In genomic region chr2:181048252-181048945, GRCm38 (mm10) we compare ENCODE assay signal across 14 mouse cellular contexts. TPM values are rescaled to one million over a fixed set of nuclear protein-coding genes. Genes with fewer than 3 reads are reported as not detected.
A peak's percentile ranks its signal among the peaks of the same experiment; 100 is the strongest.
DNase-seq lines count a peak whose midpoint lies in the region; ATAC-seq and TF ChIP-seq lines count a peak whose summit lies in the region.
"Had no signal": no experiment of that assay in that cellular context is flagged by ENCODE, and none has a peak within 500 bp of the region (broad histone marks: within the 10 kb centered on the region; RNA-seq: fewer than 3 reads in every experiment).

No protein-coding gene starts in this region.

- no peaks in the 10 kb centered on the region for H3K79me2 ChIP-seq in heart, adult 2 months (replicated peaks; ENCODE audit: control insufficient read depth, insufficient read depth, low read length)

- H3K9me3 ChIP-seq in embryonic facial prominence, embryonic 14.5 days (ENCODE audit: control insufficient read depth, low read length) = no peaks in the 10 kb centered on the region
- no peaks in the 10 kb centered on the region for H3K9me3 ChIP-seq in embryonic facial prominence, embryonic 10.5 days
- H3K9me3 ChIP-seq in intestine, embryonic 15.5 days = no peaks in the 10 kb centered on the region
- H3K9me3 ChIP-seq: limb, embryonic 13.5 days; midbrain, embryonic 10.5 days had no signal

- H3K4me1 ChIP-seq in embryonic facial prominence, embryonic 14.5 days (ENCODE audit: control insufficient read depth, insufficient read depth, low read length) = no peaks in the 10 kb centered on the region
- H3K4me1 ChIP-seq in embryonic facial prominence, embryonic 10.5 days = peaks cover 14% of the 10 kb centered on the region
- H3K4me1 ChIP-seq in intestine, embryonic 15.5 days (replicated peaks) = no peaks in the 10 kb centered on the region
- no peaks in the 10 kb centered on the region for H3K4me1 ChIP-seq in heart, adult 2 months (ENCODE audit: control insufficient read depth, insufficient read depth, low read length)
- H3K4me1 ChIP-seq: limb, embryonic 13.5 days had no signal

- no peak overlapping the region for H3K27ac ChIP-seq in embryonic facial prominence, embryonic 14.5 days (replicated peaks; ENCODE audit: low read depth, low read length)
- H3K27ac ChIP-seq in embryonic facial prominence, embryonic 10.5 days (replicated peaks) = no peak overlapping the region
- no peak overlapping the region for H3K27ac ChIP-seq in intestine, embryonic 15.5 days
- no peak overlapping the region for H3K27ac ChIP-seq in heart, adult 2 months
- H3K27ac ChIP-seq: limb, embryonic 13.5 days; midbrain, embryonic 10.5 days had no signal

- H3K36me3 ChIP-seq in embryonic facial prominence, embryonic 14.5 days (ENCODE audit: control insufficient read depth, insufficient read depth, low read length) = no peaks in the 10 kb centered on the region
- no peaks in the 10 kb centered on the region for H3K36me3 ChIP-seq in embryonic facial prominence, embryonic 10.5 days (replicated peaks)
- H3K36me3 ChIP-seq in intestine, embryonic 15.5 days = no peaks in the 10 kb centered on the region
- no peaks in the 10 kb centered on the region for H3K36me3 ChIP-seq in heart, adult 2 months (ENCODE audit: control insufficient read depth, insufficient read depth, low read length)
- H3K36me3 ChIP-seq: limb, embryonic 13.5 days; midbrain, embryonic 10.5 days had no signal

- no peak for TF ChIP-seq CTCF in heart, adult 2 months (IDR thresholded peaks at IDR 0.05)

- intact Hi-C loops in heart, adult 2 months (cut with DNase I) = no loop called here

- 59% methylated on average over 7 of the region's 7 CpGs for WGBS in embryonic facial prominence, embryonic 14.5 days
- whole genome bisulfite sequencing in embryonic facial prominence, embryonic 10.5 days = 79% methylated on average over 7 of the region's 7 CpGs
- WGBS in intestine, embryonic 15.5 days = 52% methylated on average over 7 of the region's 7 CpGs
- 40% methylated on average over 7 of the region's 7 CpGs for WGBS in heart, adult 2 months

- H3K4me2 ChIP-seq in embryonic facial prominence, embryonic 14.5 days (ENCODE audit: low read depth, low read length) = no peak overlapping the region
- no peak overlapping the region for H3K4me2 ChIP-seq in intestine, embryonic 15.5 days (replicated peaks)
- H3K4me2 ChIP-seq: limb, embryonic 13.5 days had no signal

- H3K9ac ChIP-seq in embryonic facial prominence, embryonic 14.5 days (ENCODE audit: low read depth, low read length) = no peak overlapping the region
- H3K9ac ChIP-seq in intestine, embryonic 15.5 days = no peak overlapping the region
- H3K9ac ChIP-seq in heart, adult 2 months (ENCODE audit: low read depth, low read length) = no peak overlapping the region
- H3K9ac ChIP-seq: limb, embryonic 13.5 days had no signal

- peak; percentile 16 for DNase-seq in embryonic facial prominence, embryonic 14.5 days (ENCODE audit: low spot score)
- no peak for DNase-seq in embryonic facial prominence, embryonic 10.5 days (ENCODE audit: low spot score)
- peak; percentile 13 to 17 for DNase-seq in kidney, postnatal 36 days
- no peak for DNase-seq in kidney, adult 9 months
- peak; percentile 39 to 56 for DNase-seq in adrenal gland, postnatal 36 days
- peak; percentile 49 to 61 for DNase-seq in cerebellum, postnatal 25 days
- DNase-seq in heart, adult 2 months = no peak
- DNase-seq: gastrocnemius, postnatal 10 days; lung, adult 18-20 months; right cerebral cortex, adult 18-20 months; thymus, adult 2 months had no signal

- TF ChIP-seq POLR2A in heart, adult 2 months (IDR thresholded peaks at IDR 0.05; ENCODE audit: insufficient read depth, low read depth, low read length) = no peak

- no peak overlapping the region for H3K4me3 ChIP-seq in embryonic facial prominence, embryonic 14.5 days (ENCODE audit: low read depth, low read length)
- no peak overlapping the region for H3K4me3 ChIP-seq in embryonic facial prominence, embryonic 10.5 days
- H3K4me3 ChIP-seq in intestine, embryonic 15.5 days (replicated peaks) = no peak overlapping the region
- no peak overlapping the region for H3K4me3 ChIP-seq in heart, adult 2 months
- H3K4me3 ChIP-seq: limb, embryonic 13.5 days; midbrain, embryonic 10.5 days had no signal

- no peak for TF ChIP-seq EP300 in heart, adult 2 months (IDR thresholded peaks at IDR 0.05; ENCODE audit: insufficient read depth, low read depth, low read length)

- no peak for ATAC-seq in embryonic facial prominence, embryonic 14.5 days (ENCODE audit: low read depth)
- ATAC-seq in intestine, embryonic 15.5 days = no peak

- no peaks in the 10 kb centered on the region for H3K27me3 ChIP-seq in embryonic facial prominence, embryonic 14.5 days (replicated peaks; ENCODE audit: control insufficient read depth, insufficient read depth, low read length)
- H3K27me3 ChIP-seq in embryonic facial prominence, embryonic 10.5 days (replicated peaks; ENCODE audit: low read depth, poor library complexity, severe bottlenecking) = 0 out of 2 replicates have a peak, but pooled peaks cover under 1% of the 10 kb centered on the region
- H3K27me3 ChIP-seq in intestine, embryonic 15.5 days (replicated peaks) = peaks cover 12% of the 10 kb centered on the region
- H3K27me3 ChIP-seq in heart, adult 2 months (ENCODE audit: control insufficient read depth, insufficient read depth, low read length) = no peaks in the 10 kb centered on the region

RNA-seq across cellular contexts. Expression of gene Chrna4, which starts 5.1 kb away (rescaled TPM):
- polyA plus RNA-seq in embryonic facial prominence, embryonic 14.5 days (2014; fragmentation: Nextera tagmentation; extraction: Ambion mirVana) = 3.6 and 5.8 TPM in 2 replicates
- polyA plus RNA-seq in embryonic facial prominence, embryonic 10.5 days (2016; fragmentation: Nextera tagmentation; extraction: Ambion mirVana) = 5.5 and 6.7 TPM in 2 replicates
- total RNA-seq in adrenal gland, postnatal 36 days (2021) = 10 to 100 TPM in 1 of 2 experiments, 1 to 10 TPM in 1; 5.1 to 20.0 TPM
- polyA plus RNA-seq in intestine, embryonic 15.5 days (2015; fragmentation: Nextera tagmentation; extraction: Ambion mirVana) = 1.1 and 1.2 TPM in 2 replicates
- not detected for total RNA-seq in heart, adult 2 months (2021)
- polyA plus RNA-seq in heart, adult 2 months (2012; rRNA removed) = not detected in 2 replicates

Comparison
In these comparisons a context has a peak if more than half of its experiments do, and no peak if none do; other contexts are left out.
1. DNase-seq: peak in embryonic facial prominence, embryonic 14.5 days (single experiment), kidney, postnatal 36 days (2 of 2), adrenal gland, postnatal 36 days (2 of 2) and cerebellum, postnatal 25 days (2 of 2); none in embryonic facial prominence, embryonic 10.5 days (single experiment), kidney, adult 9 months (single experiment) and heart, adult 2 months (0 of 2).